Mouse (Mus musculus): ENCODE measurements around the gene Tpst2.

DNA sequence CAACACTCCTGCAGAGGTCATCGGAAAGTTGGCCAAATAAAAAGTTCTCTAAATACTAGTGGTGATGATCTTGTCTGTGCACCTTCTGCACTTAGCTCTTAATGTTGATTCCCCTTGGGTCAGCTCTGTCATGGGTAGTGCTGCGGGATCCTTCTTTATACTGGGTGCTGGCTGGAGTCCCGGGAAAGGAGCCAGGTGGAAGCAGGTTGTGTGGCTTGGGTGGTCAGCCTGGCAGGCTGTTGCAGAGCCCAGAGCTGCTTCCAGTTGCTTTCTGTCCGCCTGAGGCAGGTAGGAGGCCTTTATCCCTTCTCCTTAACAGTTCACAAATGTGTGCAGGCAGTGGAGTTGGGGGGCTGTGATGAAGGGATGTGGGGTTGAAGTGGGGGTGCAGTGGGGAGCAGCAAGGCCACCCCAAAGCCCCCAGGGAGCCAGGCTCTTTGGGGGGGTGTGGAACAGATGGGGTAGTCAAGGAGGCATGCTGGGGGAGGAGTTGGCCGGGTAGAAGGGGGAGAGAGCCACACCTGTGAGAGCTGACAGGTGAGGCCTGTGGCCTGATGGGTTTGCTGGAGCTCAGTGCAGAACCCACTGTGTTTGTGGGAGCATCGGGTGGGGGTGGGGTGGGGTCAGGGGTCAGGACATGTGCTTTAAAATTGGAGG is 5.8 kb downstream of the Tpst2 start:
- no peak for TF ChIP-seq GATA1 (IDR thresholded peaks at IDR 0.05; ENCODE audit: low read length)
- TF ChIP-seq TAL1 (IDR thresholded peaks at IDR 0.05; ENCODE audit: low read length) = no peak

Measured in erythroblast, embryonic 14.5 days (primary cell).